Mouse (Mus musculus) Muller cell, postnatal 12 days (primary cell): ENCODE data around the gene Rfesd.

Experiments
- DNase-seq: peaks from one replicate; pipeline ENCODE4 v3.0.0-alpha.2; 2015; ENCODE audit errors: inconsistent ontology term

Rfesd gene

GRCm38 (mm10) chr13:76017974-76018843, at the start of gene Rfesd:
Rfesd (minus strand) TSS chr13:76018719.
- peak; percentile 99 for DNase-seq

- DNase-seq, result no peak
Observed at GRCm38 (mm10) chr13:76064363-76064945, 45.9 kb upstream of the Rfesd start.

GRCm38 (mm10) chr13:76063548-76063947, 45.0 kb upstream of the Rfesd start:
- no peak for DNase-seq

- peak; percentile 27 for DNase-seq
Observed at GRCm38 (mm10) chr13:76062569-76062968, 44.0 kb upstream of the Rfesd start.

GRCm38 (mm10) chr13:76062126-76062525, 43.6 kb upstream of the Rfesd start:
- DNase-seq, result peak; percentile 28

GRCm38 (mm10) chr13:76059591-76059990, 41.1 kb upstream of the Rfesd start:
- DNase-seq, result no peak

GRCm38 (mm10) chr13:76057267-76058069, 38.9 kb upstream of the Rfesd start:
- DNase-seq, result no peak

GRCm38 (mm10) chr13:76056896-76057266, 38.4 kb upstream of the Rfesd start, which contains the start of gene Gpr150:
Gpr150 (minus strand) TSS chr13:76056996.
- no peak for DNase-seq

- DNase-seq, result peak; percentile 87
Observed at GRCm38 (mm10) chr13:76056261-76056724, 37.8 kb upstream of the Rfesd start.

- DNase-seq, result no peak
Observed at GRCm38 (mm10) chr13:76055391-76056232, 37.1 kb upstream of the Rfesd start.

- no peak for DNase-seq
Observed at GRCm38 (mm10) chr13:76044971-76045370, 26.5 kb upstream of the Rfesd start.

GRCm38 (mm10) chr13:76042455-76042854, 23.9 kb upstream of the Rfesd start:
- no peak for DNase-seq

- DNase-seq, result no peak
Observed at GRCm38 (mm10) chr13:76024588-76024987, 6.1 kb upstream of the Rfesd start.

- DNase-seq, result peak; percentile 24
Observed at GRCm38 (mm10) chr13:76021782-76022181, 3.3 kb upstream of the Rfesd start.

- no peak for DNase-seq
Observed at GRCm38 (mm10) chr13:76018844-76019400, 403 bp upstream of the Rfesd start.

- DNase-seq, result peak; percentile 4
Observed at GRCm38 (mm10) chr13:76017465-76017864, 1.1 kb downstream of the Rfesd start.

- DNase-seq, result no peak
Observed at GRCm38 (mm10) chr13:76014511-76014910, 4.0 kb downstream of the Rfesd start.

GRCm38 (mm10) chr13:76003272-76003671, 15.2 kb downstream of the Rfesd start:
- no peak for DNase-seq

- peak; percentile 75 for DNase-seq
Observed at GRCm38 (mm10) chr13:75992169-75993028, 26.1 kb downstream of the Rfesd start.

- DNase-seq, result peak; percentile 46
Observed at GRCm38 (mm10) chr13:75988096-75988495, 30.4 kb downstream of the Rfesd start.
